Mouse (Mus musculus) erythroblast, embryonic 14.5 days (primary cell): ENCODE data around the gene Gm4027.
"Not testable (repeated sequence)": the region's sequence is repeated elsewhere in the genome, so short reads cannot be mapped to it uniquely, and the experiment has no call there.

Experiments used
- GATA1 ChIP-seq: IDR thresholded peaks from 2 replicates; pipeline ENCODE4 v1.6.1; 2012; ENCODE audit warnings: low read length, inconsistent platforms, mixed read lengths
- TAL1 ChIP-seq: IDR thresholded peaks from 3 replicates; pipeline ENCODE4 v1.6.1; 2012; ENCODE audit warnings: low read length, inconsistent platforms, mixed read lengths

DNA sequence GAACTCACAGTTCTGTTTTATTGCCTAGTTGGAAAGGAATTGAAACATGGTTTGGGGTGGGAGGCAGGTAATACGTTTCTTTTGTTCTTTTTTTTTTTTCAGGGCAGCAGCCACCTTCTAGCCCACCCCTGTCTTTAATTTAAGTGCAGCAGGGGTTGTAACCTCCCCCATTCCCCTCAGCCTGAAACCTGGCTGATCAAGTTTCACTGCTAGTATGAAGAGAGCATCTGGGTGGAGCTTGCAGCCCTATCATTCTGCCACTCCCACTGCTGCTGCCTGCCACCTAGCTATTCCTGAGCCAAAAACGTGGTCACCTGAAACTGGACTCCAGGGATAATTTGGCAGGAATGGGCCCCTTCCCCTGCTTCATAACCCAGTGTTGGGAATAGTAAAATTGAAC, 17.3 kb upstream of the Gm4027 start:
- TF ChIP-seq GATA1, TAL1: not testable (repeated sequence)
